Mouse (Mus musculus) cerebellum, adult 11 months (tissue): ENCODE data around the gene Pde1b.

ENCODE experiments used
- DNase-seq: peaks from one replicate; pipeline ENCODE4 v3.0.0; 2022

Pde1b gene

GRCm38 (mm10) chr15:103502435-103503250 lies at the start of gene Pde1b:
Pde1b (plus strand) TSS chr15:103503034.
- peak; percentile 49 for DNase-seq

GRCm38 (mm10) chr15:103453551-103454218 lies 49.1 kb upstream of the Pde1b start, which contains the start of gene Nckap1l:
Nckap1l (plus strand) TSS chr15:103453794.
- DNase-seq = no peak

DNA sequence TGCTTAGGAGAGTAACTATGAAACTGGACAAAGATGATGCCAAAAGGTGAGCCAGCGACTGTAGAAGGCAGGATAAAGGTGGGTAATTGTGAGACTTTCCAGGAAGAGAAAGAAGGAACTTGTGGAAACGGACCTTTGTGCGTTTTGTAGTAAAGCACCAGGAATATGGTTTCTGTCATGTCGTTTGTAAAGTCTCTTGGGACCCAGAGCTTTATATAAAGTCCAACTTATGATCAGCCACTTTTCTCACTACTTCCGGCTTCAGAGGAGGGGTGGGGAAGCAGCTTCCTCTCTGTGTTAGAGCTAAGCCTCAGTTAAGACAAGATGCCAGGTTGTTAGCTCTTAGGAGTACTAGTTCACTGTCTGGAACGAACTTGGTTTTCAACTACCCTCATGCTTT lies 48.4 kb upstream of the Pde1b start:
- DNase-seq = no peak

- no peak for DNase-seq
Observed at GRCm38 (mm10) chr15:103462539-103463261, 40.1 kb upstream of the Pde1b start.

GRCm38 (mm10) chr15:103471488-103472194 lies 31.2 kb upstream of the Pde1b start:
- DNase-seq = no peak

DNA sequence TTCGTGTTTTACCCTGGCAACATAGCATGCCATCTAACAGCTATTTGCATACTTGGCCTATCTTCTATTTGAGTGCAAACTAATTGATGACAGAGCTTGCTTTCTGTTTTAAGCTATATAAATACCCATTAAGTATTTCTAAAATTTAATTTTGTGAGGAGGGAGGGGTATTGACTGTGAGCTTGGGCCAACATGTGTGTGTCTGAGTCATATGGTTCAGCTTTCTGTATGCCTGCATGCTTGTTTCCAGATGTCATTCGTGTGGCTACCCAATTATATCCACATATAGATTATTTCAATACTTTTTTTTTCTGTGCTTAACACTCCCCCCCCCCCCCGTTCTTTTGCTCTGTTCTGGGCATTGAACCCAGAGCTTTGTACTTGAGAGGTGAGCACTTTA lies 30.6 kb upstream of the Pde1b start:
- DNase-seq = no peak

GRCm38 (mm10) chr15:103473182-103473581 lies 29.7 kb upstream of the Pde1b start:
- DNase-seq = no peak

- no peak for DNase-seq
Observed at GRCm38 (mm10) chr15:103473769-103474168, 29.1 kb upstream of the Pde1b start.

GRCm38 (mm10) chr15:103479080-103479606 lies 23.7 kb upstream of the Pde1b start:
- DNase-seq = no peak

DNA sequence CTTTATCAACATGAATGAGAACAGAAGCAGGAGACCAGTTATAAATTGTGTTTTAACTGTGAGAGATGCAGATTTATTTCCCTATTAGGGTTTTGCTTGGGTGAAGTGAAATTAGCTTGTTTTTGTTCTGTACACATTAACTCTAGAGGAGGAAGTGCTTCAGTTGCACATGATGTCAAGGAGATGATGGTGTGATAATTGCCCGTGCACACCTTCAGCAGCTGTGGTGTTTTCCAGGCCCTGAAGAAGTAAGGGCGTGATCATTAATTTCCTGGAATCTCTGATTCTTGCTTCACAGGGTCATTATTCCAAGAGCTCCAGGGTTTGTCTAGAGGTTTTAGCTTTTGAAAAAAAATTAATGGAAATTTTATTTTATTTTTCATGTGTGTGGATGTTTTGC lies 22.7 kb upstream of the Pde1b start:
- no peak for DNase-seq

GRCm38 (mm10) chr15:103482488-103482887 lies 20.3 kb upstream of the Pde1b start:
- no peak for DNase-seq

DNA sequence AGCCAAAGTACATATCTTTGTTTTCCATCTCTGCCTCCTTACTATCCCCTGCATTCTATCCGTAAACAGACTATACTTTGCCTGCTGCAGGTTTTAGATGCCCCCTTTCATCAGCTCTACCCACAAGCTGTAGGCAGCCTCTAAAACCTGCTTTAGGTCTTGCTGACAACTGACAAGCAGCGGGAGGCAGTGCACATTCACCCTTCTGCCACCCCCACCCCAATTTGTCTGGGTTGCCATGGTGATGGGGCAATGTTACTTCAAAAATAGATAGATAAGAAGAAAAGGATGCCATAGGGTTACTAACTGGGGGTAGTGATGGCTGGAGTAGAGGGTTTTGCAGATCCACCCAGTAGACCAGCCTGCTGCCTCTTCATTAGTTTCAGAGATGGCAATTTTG lies 18.3 kb upstream of the Pde1b start:
- no peak for DNase-seq

- DNase-seq = no peak
Observed at GRCm38 (mm10) chr15:103485106-103485505, 17.7 kb upstream of the Pde1b start.

GRCm38 (mm10) chr15:103486658-103487057 lies 16.2 kb upstream of the Pde1b start:
- DNase-seq = no peak

DNA sequence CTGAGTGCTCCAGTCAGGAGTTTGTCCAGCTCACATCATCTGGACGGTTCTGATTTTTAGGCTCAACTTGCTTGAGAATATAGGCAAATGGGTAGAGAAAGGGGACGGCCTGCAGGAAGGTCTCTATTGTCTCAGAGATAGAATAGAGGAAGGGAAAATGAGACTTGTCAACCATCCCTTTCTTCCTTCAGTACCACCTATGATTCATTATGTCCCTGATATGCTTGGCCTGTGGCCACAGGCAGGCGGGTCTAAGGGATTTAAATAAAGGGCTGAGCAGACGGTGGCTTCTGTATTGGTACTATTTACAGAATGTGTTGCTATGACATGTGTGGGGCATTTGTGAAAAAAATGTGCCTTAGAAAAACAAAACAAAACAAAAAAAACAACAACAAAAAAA lies 14.5 kb upstream of the Pde1b start:
- DNase-seq = no peak

DNA sequence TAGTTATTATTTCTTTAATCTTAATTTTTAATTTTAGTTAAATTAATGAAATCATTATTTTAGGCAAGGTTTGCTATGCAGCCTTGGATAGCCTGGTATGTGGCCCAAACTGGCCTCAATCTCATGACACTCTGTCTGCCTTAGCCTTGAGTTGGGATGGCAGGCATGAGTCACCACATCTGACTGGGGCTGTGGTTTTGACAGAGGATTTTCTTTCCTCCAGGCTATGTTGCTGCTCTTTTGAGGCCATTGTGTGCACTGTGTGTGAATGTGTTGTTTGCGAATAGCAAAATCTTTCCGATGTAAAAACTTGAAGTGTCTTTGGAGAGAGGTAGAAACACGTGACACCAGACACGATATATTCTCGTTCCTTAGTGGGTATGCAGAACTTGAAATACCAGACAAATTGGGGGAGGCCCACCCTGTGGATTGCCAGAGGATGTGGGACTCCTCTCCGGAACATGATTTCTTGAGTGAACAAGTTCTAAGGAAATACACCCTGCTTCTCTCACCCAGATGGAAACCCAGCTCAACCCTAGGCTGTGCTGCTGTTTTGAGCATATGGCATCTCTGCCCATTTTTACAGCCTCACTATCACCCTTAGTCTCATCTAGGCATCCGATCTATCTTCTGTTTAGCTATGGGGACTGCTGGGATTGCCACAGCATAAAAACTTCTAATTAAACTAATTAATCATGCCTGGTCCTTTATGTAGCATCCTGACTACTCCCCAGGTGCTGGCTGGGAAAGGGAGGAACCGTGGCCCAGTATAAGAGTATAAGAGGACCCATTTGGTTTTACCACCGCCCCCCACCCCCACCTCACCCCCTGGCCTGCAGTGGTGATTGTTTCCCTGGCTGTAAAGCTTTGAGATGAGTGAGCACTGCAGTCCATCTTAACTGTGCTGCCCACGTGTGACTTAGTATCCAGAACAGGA lies 6.4 kb upstream of the Pde1b start:
- no peak for DNase-seq

DNA sequence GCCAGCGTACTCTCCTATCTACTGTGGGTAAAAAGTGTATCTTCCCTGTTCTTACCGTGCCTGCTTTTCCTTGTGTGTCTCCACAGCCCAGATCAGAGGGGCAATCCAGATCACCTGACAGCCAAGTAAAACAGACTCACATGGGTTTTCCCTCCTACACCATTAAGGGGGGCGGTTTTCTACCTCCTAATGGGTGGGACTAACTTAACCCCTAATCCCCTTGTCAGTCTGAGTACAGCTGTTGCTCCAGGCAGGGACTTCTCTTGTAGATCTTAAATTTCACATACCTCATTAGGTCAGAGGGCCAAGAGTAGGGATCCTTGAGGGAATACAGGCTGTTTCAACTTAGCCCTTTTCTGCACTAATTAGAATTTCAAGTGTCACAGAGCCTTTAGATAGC lies 4.7 kb upstream of the Pde1b start:
- no peak for DNase-seq

DNA sequence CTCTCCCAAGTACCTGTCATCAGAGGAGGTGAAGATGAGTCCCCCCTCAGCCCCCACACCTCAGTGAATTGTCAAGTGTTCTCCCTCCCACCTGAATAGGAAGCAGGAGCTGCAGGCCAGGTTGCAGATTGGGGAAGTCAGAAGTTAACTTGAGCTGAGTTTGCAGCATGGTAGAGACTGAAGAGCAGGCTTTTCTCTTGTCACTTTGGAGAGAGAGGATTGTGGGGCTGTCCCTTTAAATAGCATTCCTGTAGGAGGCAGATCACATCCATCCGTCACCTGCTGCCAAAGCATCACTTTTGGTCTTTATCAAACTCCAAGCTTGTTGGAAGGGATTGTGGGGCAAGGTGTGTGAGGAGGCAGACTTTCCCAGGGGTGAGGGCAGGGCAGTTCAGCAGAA lies 2.1 kb upstream of the Pde1b start:
- DNase-seq = no peak

DNA sequence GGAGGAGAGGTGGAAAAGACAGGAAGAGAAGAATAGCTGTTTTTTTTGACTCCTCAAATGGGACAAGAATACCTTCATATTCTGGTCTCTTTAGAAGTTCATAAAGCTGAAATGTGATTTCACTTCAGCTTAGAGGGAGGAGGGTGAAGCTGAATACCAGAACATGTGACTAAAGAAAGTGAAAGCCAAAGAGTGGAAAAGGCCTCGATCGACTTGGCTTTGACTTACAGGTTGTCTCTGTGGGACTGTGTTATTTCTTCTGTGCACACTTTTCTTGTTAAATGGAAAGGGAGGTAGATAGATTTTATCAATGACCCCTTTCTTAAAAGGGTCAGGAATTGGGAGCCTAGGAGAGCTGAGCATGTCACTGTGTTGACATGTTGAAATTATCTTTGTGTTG lies 1.6 kb upstream of the Pde1b start:
- no peak for DNase-seq

GRCm38 (mm10) chr15:103503251-103503600 lies 392 bp downstream of the Pde1b start:
- DNase-seq = no peak

- peak; percentile 21 for DNase-seq
Observed at GRCm38 (mm10) chr15:103503660-103504059, 826 bp downstream of the Pde1b start.

GRCm38 (mm10) chr15:103509317-103509716 lies 6.5 kb downstream of the Pde1b start:
- no peak for DNase-seq
